ENCODE assay signal across 8 mouse cellular contexts in the genomic region with DNA sequence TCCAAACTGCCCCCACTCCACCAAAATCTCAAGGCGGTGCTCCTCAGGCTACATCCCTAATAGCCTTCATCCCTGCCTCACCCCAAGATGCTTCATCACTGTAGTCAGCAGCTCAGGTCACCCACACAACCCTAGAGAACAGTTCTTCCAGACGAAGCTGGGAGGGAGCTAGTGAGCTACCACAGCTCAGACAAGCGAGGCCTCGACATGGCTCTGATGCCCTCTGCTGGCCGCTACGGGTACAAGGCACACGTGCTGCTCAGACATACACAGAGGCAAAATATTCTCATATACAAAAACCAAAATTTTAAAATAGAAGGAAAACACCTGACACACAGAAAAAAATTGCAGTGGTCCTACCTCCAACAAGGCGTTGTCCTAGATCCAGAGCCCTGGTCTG. TPM values are rescaled to one million over a fixed set of nuclear protein-coding genes. Genes with fewer than 3 reads are reported as not detected.
DNase-seq lines count a peak whose midpoint lies in the region; ATAC-seq and TF ChIP-seq lines count a peak whose summit lies in the region.

No protein-coding gene starts in this region.

- H3K79me2 ChIP-seq in liver, adult 2 months (ENCODE audit: control insufficient read depth, insufficient read depth, low read length): no peaks in the 10 kb centered on the region

- TF ChIP-seq CTCF in intestine, postnatal 0 days (IDR thresholded peaks at IDR 0.05; ENCODE audit: low read depth): peak; percentile 100
- peak; percentile 99 for TF ChIP-seq CTCF in liver, adult 2 months (IDR thresholded peaks at IDR 0.05; ENCODE audit: low read depth, low read length)

- no peak overlapping the region for H3K4me3 ChIP-seq in intestine, postnatal 0 days (ENCODE audit: low read depth, low read length)
- no peak overlapping the region for H3K4me3 ChIP-seq in liver, adult 2 months (ENCODE audit: insufficient read depth, low read depth, low read length)

- TF ChIP-seq POLR2A in liver, adult 2 months (IDR thresholded peaks at IDR 0.05; ENCODE audit: extremely low read depth, insufficient read depth, low read length): no peak

- 0 out of 2 replicates have a peak, but pooled peaks cover under 1% of the 10 kb centered on the region for H3K4me1 ChIP-seq in intestine, postnatal 0 days (replicated peaks; ENCODE audit: control insufficient read depth, insufficient read depth, low read length)
- H3K4me1 ChIP-seq in liver, adult 2 months (ENCODE audit: control insufficient read depth, insufficient read depth, low read length): peaks cover 1% of the 10 kb centered on the region

- DNase-seq in A20 (ENCODE audit: low read depth, low spot score) (peak; percentile 87), ZHBTc4 (ENCODE audit: low read depth, low spot score) (peak; percentile 84)
- peak; percentile 85 to 90 for DNase-seq in cerebellum, postnatal 25 days
- peak; percentile 72 for DNase-seq in gastrocnemius, adult 18-20 months (ENCODE audit: low spot score)
- DNase-seq in liver, adult 2 months (ENCODE audit: extremely low read depth, low read depth, low spot score): peak; percentile 72
- peak; percentile 74 to 85 for DNase-seq in natural killer cell, adult 2 months (ENCODE audit: low spot score in 2 of 2)
- DNase-seq in thymus, adult 18-20 months: peak; percentile 63 to 69

- H3K9ac ChIP-seq in intestine, postnatal 0 days (ENCODE audit: low read depth, low read length): no peak overlapping the region
- H3K9ac ChIP-seq in liver, adult 2 months (ENCODE audit: low read depth, low read length): no peak overlapping the region

- 0 out of 2 replicates have a peak, but pooled peaks have one; percentile 20 for ATAC-seq in intestine, postnatal 0 days

- H3K27ac ChIP-seq in intestine, postnatal 0 days (ENCODE audit: low read depth, low read length): no peak overlapping the region
- H3K27ac ChIP-seq in liver, adult 2 months (replicated peaks; ENCODE audit: insufficient read depth, low read depth, low read length): no peak overlapping the region

- H3K36me3 ChIP-seq in intestine, postnatal 0 days (ENCODE audit: control insufficient read depth, insufficient read depth): peaks cover 47% of the 10 kb centered on the region
- peaks cover 7% of the 10 kb centered on the region; the same call in 1 of the 2 replicates for H3K36me3 ChIP-seq in liver, adult 2 months (ENCODE audit: control insufficient read depth, insufficient read depth, low read length)

- H3K4me2 ChIP-seq in intestine, postnatal 0 days (replicated peaks; ENCODE audit: low read depth): no peak overlapping the region

- H3K9me3 ChIP-seq in intestine, postnatal 0 days (ENCODE audit: control insufficient read depth): no peaks in the 10 kb centered on the region

- no peaks in the 10 kb centered on the region for H3K27me3 ChIP-seq in intestine, postnatal 0 days (replicated peaks; ENCODE audit: control insufficient read depth, insufficient read depth, low read length)
- H3K27me3 ChIP-seq in liver, adult 2 months (ENCODE audit: control insufficient read depth, insufficient read depth, low read length): no peaks in the 10 kb centered on the region

- 4% methylated on average over 8 of the region's 8 CpGs for WGBS in intestine, postnatal 0 days
- 12% methylated on average over 8 of the region's 8 CpGs for WGBS in liver, adult 2 months

RNA-seq across cellular contexts. Expression of a gene that starts 4.8 kb away (rescaled TPM):
- 1 to 10 TPM; 2.0 to 2.5 TPM for total RNA-seq in gastrocnemius, adult 18-20 months (2021)
- 1.3 and 1.5 TPM in 2 replicates for polyA plus RNA-seq in intestine, postnatal 0 days (2015; fragmentation: Nextera tagmentation; extraction: Ambion mirVana)
- total RNA-seq in liver, adult 2 months (2014; rRNA removed): 0.67 and 0.74 TPM in 2 replicates
- 0.76 and 1.7 TPM in 2 replicates for polyA plus RNA-seq in liver, adult 2 months (2012; rRNA removed)

RNA-seq across cellular contexts. Expression of a gene that starts 13.0 kb away (rescaled TPM):
- total RNA-seq in gastrocnemius, adult 18-20 months (2021): 10 to 100 TPM; 12.9 to 16.2 TPM
- polyA plus RNA-seq in intestine, postnatal 0 days (2015; fragmentation: Nextera tagmentation; extraction: Ambion mirVana): 103 TPM in 2 replicates
- 5.2 and 8.5 TPM in 2 replicates for total RNA-seq in liver, adult 2 months (2014; rRNA removed)
- 7.6 and 11.3 TPM in 2 replicates for polyA plus RNA-seq in liver, adult 2 months (2012; rRNA removed)

RNA-seq across cellular contexts. Expression of a gene that starts 23.0 kb away (rescaled TPM):
- total RNA-seq in gastrocnemius, adult 18-20 months (2021): not detected
- 0.12 and 0.33 TPM in 2 replicates for polyA plus RNA-seq in intestine, postnatal 0 days (2015; fragmentation: Nextera tagmentation; extraction: Ambion mirVana)
- total RNA-seq in liver, adult 2 months (2014; rRNA removed): not detected in 2 replicates
- not detected in 2 replicates for polyA plus RNA-seq in liver, adult 2 months (2012; rRNA removed)

RNA-seq across cellular contexts. Expression of a gene that starts 54.9 kb away (rescaled TPM):
- 1 to 10 TPM; 1.1 to 2.3 TPM for total RNA-seq in gastrocnemius, adult 18-20 months (2021)
- 117 and 138 TPM in 2 replicates for polyA plus RNA-seq in intestine, postnatal 0 days (2015; fragmentation: Nextera tagmentation; extraction: Ambion mirVana)
- 0.18 TPM in 1 of 2 replicates, not detected in the other for total RNA-seq in liver, adult 2 months (2014; rRNA removed)
- polyA plus RNA-seq in liver, adult 2 months (2012; rRNA removed): 0.30 and 0.45 TPM in 2 replicates
